Mouse (Mus musculus): Measurements from ENCODE around the gene Tgfbr3l.

GRCm38 (mm10) chr8:4229784-4230183 is 18.2 kb upstream of the Tgfbr3l start:
- TF ChIP-seq HCFC1 (IDR thresholded peaks at IDR 0.05; ENCODE audit: borderline replicate concordance, insufficient read depth, low read length) (no peak), ZNF384 (IDR thresholded peaks at IDR 0.05; ENCODE audit: low read depth, low read length) (no peak)
